Mouse (Mus musculus) CD4-positive helper T cell, adult 2 months (primary cell): ENCODE measurements around the gene Rps29.
"Not testable (repeated sequence)": the region's sequence is repeated elsewhere in the genome, so short reads cannot be mapped to it uniquely, and the experiment has no call there.

Source experiments
- DNase-seq: peaks from one replicate; pipeline ENCODE4 v3.0.0-alpha.2; 2012; ENCODE audit warnings: low read depth, missing footprints, low spot score

Rps29 gene

GRCm38 (mm10) chr12:69179371-69179770 lies 20.4 kb upstream of the Rps29 start:
- DNase-seq: no peak

GRCm38 (mm10) chr12:69177526-69177925 lies 18.5 kb upstream of the Rps29 start:
- no peak for DNase-seq

GRCm38 (mm10) chr12:69175975-69176374 lies 17.0 kb upstream of the Rps29 start:
- no peak for DNase-seq

GRCm38 (mm10) chr12:69171307-69171706 lies 12.3 kb upstream of the Rps29 start:
- no peak for DNase-seq

GRCm38 (mm10) chr12:69168461-69169106 lies 9.6 kb upstream of the Rps29 start, which contains the start of gene Lrr1:
Gene Lrr1 (plus strand): TSS chr12:69168814.
- peak; percentile 86 for DNase-seq

GRCm38 (mm10) chr12:69167656-69168460 lies 8.9 kb upstream of the Rps29 start:
- no peak for DNase-seq

- DNase-seq: not testable (repeated sequence)
These were observed 8.0 kb upstream of the Rps29 start for GRCm38 (mm10) chr12:69166861-69167581.

- peak; percentile 42 for DNase-seq
These were observed 5.9 kb upstream of the Rps29 start for GRCm38 (mm10) chr12:69164904-69165303.

GRCm38 (mm10) chr12:69163586-69163985 lies 4.6 kb upstream of the Rps29 start:
- DNase-seq: not testable (repeated sequence)

- not testable (repeated sequence) for DNase-seq
These were observed 1.7 kb upstream of the Rps29 start for GRCm38 (mm10) chr12:69160677-69161076.

GRCm38 (mm10) chr12:69159578-69159940 lies 573 bp upstream of the Rps29 start:
- DNase-seq: peak; percentile 89

GRCm38 (mm10) chr12:69158366-69158764 lies 621 bp downstream of the Rps29 start:
- DNase-seq: no peak

GRCm38 (mm10) chr12:69157107-69157506 lies 1.9 kb downstream of the Rps29 start:
- no peak for DNase-seq

GRCm38 (mm10) chr12:69156436-69156835 lies 2.5 kb downstream of the Rps29 start:
- DNase-seq: no peak

- DNase-seq: no peak
These were observed 3.1 kb downstream of the Rps29 start for GRCm38 (mm10) chr12:69155923-69156322.

- DNase-seq: no peak
These were observed 8.9 kb downstream of the Rps29 start for GRCm38 (mm10) chr12:69150049-69150448.

GRCm38 (mm10) chr12:69147166-69147735 lies 11.7 kb downstream of the Rps29 start:
- DNase-seq: no peak

- DNase-seq: no peak
These were observed 15.5 kb downstream of the Rps29 start for GRCm38 (mm10) chr12:69143460-69143859.

GRCm38 (mm10) chr12:69139841-69140240 lies 19.1 kb downstream of the Rps29 start:
- no peak for DNase-seq

- DNase-seq: no peak
These were observed 19.8 kb downstream of the Rps29 start for GRCm38 (mm10) chr12:69139201-69139600.

- DNase-seq: peak; percentile 44
These were observed 27.0 kb downstream of the Rps29 start for GRCm38 (mm10) chr12:69131981-69132380.

GRCm38 (mm10) chr12:69131267-69131666 lies 27.7 kb downstream of the Rps29 start:
- DNase-seq: no peak
